8 mouse cellular contexts compared by ENCODE assay signal in genomic region chr6:71048199-71049094, GRCm38 (mm10).
A peak's percentile ranks its signal among the peaks of the same experiment; 100 is the strongest.
DNase-seq lines count a peak whose midpoint lies in the region; ATAC-seq and TF ChIP-seq lines count a peak whose summit lies in the region.

No protein-coding gene starts in this region.

- no peak for TF ChIP-seq EP300 in lung, postnatal 0 days (IDR thresholded peaks at IDR 0.05)

- ATAC-seq in embryonic facial prominence, embryonic 13.5 days (ENCODE audit: insufficient number of reproducible peaks, insufficient read depth, low FRiP score, low TSS enrichment, low read depth) = no peak
- peak; percentile 51; the same call in 1 of the 2 replicates for ATAC-seq in hindbrain, embryonic 15.5 days (ENCODE audit: low FRiP score, low read depth)
- ATAC-seq in lung, postnatal 0 days = no peak; the same call in 1 of the 2 replicates

- H3K4me3 ChIP-seq in embryonic facial prominence, embryonic 13.5 days = peak overlapping the region; percentile 45
- peak overlapping the region; percentile 51 for H3K4me3 ChIP-seq in hindbrain, embryonic 15.5 days
- H3K4me3 ChIP-seq in lung, postnatal 0 days (ENCODE audit: low read depth, low read length) = peak overlapping the region; percentile 35

- peaks cover 17% of the 10 kb centered on the region for H3K27me3 ChIP-seq in embryonic facial prominence, embryonic 13.5 days
- H3K27me3 ChIP-seq in hindbrain, embryonic 15.5 days = 0 out of 2 replicates have a peak, but pooled peaks cover 9% of the 10 kb centered on the region
- H3K27me3 ChIP-seq in lung, postnatal 0 days (replicated peaks; ENCODE audit: insufficient read depth, low read length) = no peaks in the 10 kb centered on the region

- 1% methylated on average over 38 of the region's 38 CpGs for whole genome bisulfite sequencing in embryonic facial prominence, embryonic 13.5 days
- WGBS in hindbrain, embryonic 15.5 days = 3% methylated on average over 37 of the region's 38 CpGs
- 2% methylated on average over 37 of the region's 38 CpGs for WGBS in lung, postnatal 0 days

- H3K27ac ChIP-seq in embryonic facial prominence, embryonic 13.5 days = no peak overlapping the region
- no peak overlapping the region for H3K27ac ChIP-seq in hindbrain, embryonic 15.5 days (replicated peaks)
- no peak overlapping the region for H3K27ac ChIP-seq in lung, postnatal 0 days (ENCODE audit: low read length)

- peaks cover 19% of the 10 kb centered on the region for H3K4me1 ChIP-seq in embryonic facial prominence, embryonic 13.5 days
- H3K4me1 ChIP-seq in hindbrain, embryonic 15.5 days (replicated peaks) = peaks cover 9% of the 10 kb centered on the region; the same call in 1 of the 2 replicates
- no peaks in the 10 kb centered on the region for H3K4me1 ChIP-seq in lung, postnatal 0 days (ENCODE audit: insufficient read depth, low read depth, low read length)

- H3K9ac ChIP-seq in embryonic facial prominence, embryonic 13.5 days = peak overlapping the region; percentile 72
- peak overlapping the region; percentile 55 for H3K9ac ChIP-seq in hindbrain, embryonic 15.5 days
- no peak overlapping the region for H3K9ac ChIP-seq in lung, postnatal 0 days (replicated peaks; ENCODE audit: low read depth)

- DNase-seq in gastrocnemius, postnatal 10 days = peak; percentile 35
- DNase-seq in gastrocnemius, postnatal 25 days = no peak
- peak; percentile 3 to 12 for DNase-seq in CD8-positive naive resting alpha-beta T cell, adult 2 months (ENCODE audit: low read depth in 2 of 2, low spot score in 2 of 2)
- DNase-seq in lung, postnatal 0 days (ENCODE audit: low spot score) = no peak
- DNase-seq in retina, postnatal 1 day = peak; percentile 67
- DNase-seq in frontal cortex, postnatal 14 days (ENCODE audit: low spot score in 2 of 2) = no peak

- H3K9me3 ChIP-seq in embryonic facial prominence, embryonic 13.5 days = no peaks in the 10 kb centered on the region
- no peaks in the 10 kb centered on the region for H3K9me3 ChIP-seq in hindbrain, embryonic 15.5 days
- H3K9me3 ChIP-seq in lung, postnatal 0 days (ENCODE audit: low read length) = no peaks in the 10 kb centered on the region

- H3K36me3 ChIP-seq in embryonic facial prominence, embryonic 13.5 days = no peaks in the 10 kb centered on the region
- H3K36me3 ChIP-seq in hindbrain, embryonic 15.5 days = no peaks in the 10 kb centered on the region
- no peaks in the 10 kb centered on the region for H3K36me3 ChIP-seq in lung, postnatal 0 days (ENCODE audit: insufficient read depth, low read length)

- no peak for TF ChIP-seq CTCF in lung, postnatal 0 days (IDR thresholded peaks at IDR 0.05)

- H3K4me2 ChIP-seq in embryonic facial prominence, embryonic 13.5 days = peak overlapping the region; percentile 72
- peak overlapping the region; percentile 98 for H3K4me2 ChIP-seq in hindbrain, embryonic 15.5 days
- H3K4me2 ChIP-seq in lung, postnatal 0 days (replicated peaks; ENCODE audit: low read depth, low read length) = peak overlapping the region; percentile 81

Comparison
In these comparisons a context has a peak if more than half of its experiments do, and no peak if none do; other contexts are left out.
1. DNase-seq: peak in gastrocnemius, postnatal 10 days (single experiment), CD8-positive naive resting alpha-beta T cell, adult 2 months (2 of 2) and retina, postnatal 1 day (single experiment); none in gastrocnemius, postnatal 25 days (single experiment), lung, postnatal 0 days (single experiment) and frontal cortex, postnatal 14 days (0 of 2).
2. Peak in every context shown above with its lines, with median percentiles within 50 percentile points of each other: H3K4me2 ChIP-seq and H3K4me3 ChIP-seq.